Mouse (Mus musculus) bone marrow macrophage, adult 2 months (primary cell): Measurements from ENCODE around the gene C130050O18Rik.

ENCODE experiments used
- CTCF ChIP-seq: IDR thresholded peaks from 2 replicates; pipeline ENCODE4 v1.5.1; 2012; ENCODE audit warnings: low read depth, mild to moderate bottlenecking, low read length, moderate library complexity
- POLR2A ChIP-seq: IDR thresholded peaks from 2 replicates; pipeline ENCODE4 v1.6.1; 2012; ENCODE audit warnings: mild to moderate bottlenecking, low read depth, low read length, borderline replicate concordance

DNA sequence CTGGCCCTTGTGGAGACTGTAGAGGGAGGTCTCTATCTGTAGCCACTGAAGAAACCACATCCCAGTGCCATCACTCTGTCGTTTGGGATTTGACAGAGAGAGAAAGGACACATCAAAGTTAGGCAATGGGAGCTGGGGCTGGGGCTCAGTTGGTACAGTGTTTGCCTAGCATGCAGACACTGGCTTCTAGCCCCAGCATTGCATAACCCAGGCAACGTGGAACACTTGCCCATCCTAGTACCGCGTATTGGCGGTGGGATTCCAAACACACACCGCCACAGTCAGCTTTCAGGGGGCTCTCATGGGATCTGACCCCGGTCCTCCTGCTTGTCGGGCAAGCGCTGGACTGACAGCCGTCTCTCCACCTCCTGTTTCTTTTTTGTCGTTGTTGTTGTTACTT, 38.6 kb upstream of the C130050O18Rik start:
- TF ChIP-seq POLR2A = no peak
- no peak for TF ChIP-seq CTCF
